Mouse (Mus musculus): ENCODE data around the gene C1qtnf2.

DNA sequence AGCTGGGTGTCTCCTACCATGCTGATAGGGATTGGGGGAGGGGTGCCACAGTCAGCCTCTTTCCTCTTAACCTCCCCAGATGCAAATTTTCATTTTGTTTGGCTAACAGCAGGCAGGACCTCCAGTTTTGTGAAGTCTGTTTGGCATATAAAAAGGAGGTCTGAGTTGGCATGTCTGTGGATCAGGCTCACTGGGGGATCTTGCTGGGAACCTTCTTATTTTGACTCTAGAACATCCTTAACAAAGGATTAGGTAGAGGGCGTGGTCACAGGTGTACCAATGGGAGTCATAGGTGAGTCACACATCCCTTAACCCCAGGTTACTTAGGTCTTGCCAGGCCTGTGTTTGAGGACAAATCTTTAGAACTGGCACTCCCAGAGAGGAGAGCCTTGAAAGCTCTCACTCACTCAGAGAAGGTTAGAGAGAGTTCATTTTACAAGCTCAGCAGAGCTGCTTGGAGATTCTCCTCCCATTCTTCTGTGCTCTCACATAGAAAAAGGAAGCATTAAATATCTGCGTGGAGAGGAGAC is 38.6 kb downstream of the C1qtnf2 start:
- TF ChIP-seq POLR2A (IDR thresholded peaks at IDR 0.05; ENCODE audit: borderline replicate concordance, control insufficient read depth, low read depth, low read length) (no peak), CTCF (IDR thresholded peaks at IDR 0.05; ENCODE audit: control insufficient read depth, insufficient read depth, low read length) (no peak)
